Mouse (Mus musculus): Measurements from ENCODE around the gene Thyn1. TPM values are rescaled to one million over a fixed set of nuclear protein-coding genes. Genes with fewer than 3 reads are reported as not detected.

Thyn1 gene
- polyA plus RNA-seq, 1 experiment, result 0.14 TPM

- Histone ChIP-seq H3K4me3 (replicated peaks) (no peak overlapping the region), H3K9me3 (ENCODE audit: control insufficient read depth, low read length) (no peaks in the 10 kb centered on the region), H3K4me1 (ENCODE audit: control insufficient read depth) (peaks cover 37% of the 10 kb centered on the region), H3K36me3 (ENCODE audit: control insufficient read depth) (no peaks in the 10 kb centered on the region), H3K27me3 (ENCODE audit: control insufficient read depth) (no peaks in the 10 kb centered on the region)
- no peak for TF ChIP-seq GATA1 (IDR thresholded peaks at IDR 0.05; ENCODE audit: low read length)
- TF ChIP-seq TAL1 (IDR thresholded peaks at IDR 0.05; ENCODE audit: low read length), result no peak
Measured at GRCm38 (mm10) chr9:26997501-26997900, 2.0 kb upstream of the Thyn1 start.

DNA sequence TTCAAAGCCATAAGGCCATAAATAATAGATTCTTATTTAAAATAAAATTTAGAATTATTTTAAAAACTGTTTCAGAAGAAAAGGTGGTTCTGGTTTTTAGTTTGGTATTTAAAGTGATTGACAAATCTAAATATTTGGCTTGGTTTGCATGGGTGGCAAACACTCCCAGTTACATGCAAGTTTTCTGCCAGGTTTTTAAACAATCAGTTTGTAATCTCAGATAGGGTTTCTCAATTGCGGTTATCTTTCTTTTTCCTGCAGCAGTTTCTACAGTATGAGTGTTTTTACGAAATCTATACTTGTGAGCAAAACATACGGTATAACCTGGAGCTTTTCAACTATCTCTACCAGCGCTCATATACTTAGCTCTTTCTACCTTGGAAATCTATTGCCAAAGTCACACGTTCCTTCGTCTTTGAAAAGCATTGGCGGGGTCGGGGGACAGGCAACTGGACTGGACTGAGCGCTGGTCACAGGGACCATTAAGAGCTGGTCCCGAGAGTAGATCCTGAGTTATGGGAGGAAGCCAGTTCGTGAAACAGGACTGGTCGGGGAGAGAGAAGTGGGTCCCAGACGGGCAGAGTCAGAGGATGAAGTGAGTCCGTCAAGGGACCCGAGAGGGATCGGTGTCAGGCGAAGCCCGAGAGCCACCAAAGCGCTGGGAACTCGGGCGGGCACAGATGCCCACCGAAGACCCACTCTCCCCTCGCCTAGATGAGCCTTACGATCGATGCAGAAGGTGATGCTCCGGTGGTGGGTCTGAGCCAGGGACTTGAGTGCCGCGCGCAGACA is 645 bp upstream of the Thyn1 start:
- H3K36me3 ChIP-seq (ENCODE audit: control insufficient read depth), result peaks cover 10% of the 10 kb centered on the region
- H3K4me1 ChIP-seq (ENCODE audit: control insufficient read depth), result peaks cover 37% of the 10 kb centered on the region
- TF ChIP-seq GATA1 (IDR thresholded peaks at IDR 0.05; ENCODE audit: low read length), result no peak
- peak overlapping the region; percentile 84 for H3K4me3 ChIP-seq (replicated peaks)
- no peaks in the 10 kb centered on the region for H3K27me3 ChIP-seq (ENCODE audit: control insufficient read depth)
- H3K9me3 ChIP-seq (ENCODE audit: control insufficient read depth, low read length), result no peaks in the 10 kb centered on the region

DNA sequence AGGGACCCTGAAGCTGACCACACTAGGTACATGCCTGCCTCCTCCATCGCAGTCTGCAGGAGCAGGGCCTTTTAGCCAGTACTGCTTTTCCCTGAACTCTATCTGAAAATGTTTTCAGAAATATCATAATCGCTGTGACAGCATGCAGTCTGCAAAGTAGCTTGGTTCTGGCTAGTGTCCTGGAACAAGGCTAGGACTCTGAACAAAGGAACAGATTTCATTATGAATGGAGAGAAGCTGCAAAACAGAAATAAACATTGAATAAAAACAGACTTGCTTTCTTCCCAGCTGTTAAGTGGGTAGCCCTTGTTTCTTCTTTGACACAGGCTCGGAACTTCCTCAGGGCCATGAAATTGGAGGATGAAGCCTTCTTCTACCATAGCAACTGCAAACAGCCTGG is 5.7 kb downstream of the Thyn1 start:
- peaks cover 64% of the 10 kb centered on the region for H3K36me3 ChIP-seq (ENCODE audit: control insufficient read depth)
- H3K9me3 ChIP-seq (ENCODE audit: control insufficient read depth, low read length), result no peaks in the 10 kb centered on the region
- H3K27me3 ChIP-seq (ENCODE audit: control insufficient read depth), result no peaks in the 10 kb centered on the region
- no peak for TF ChIP-seq TAL1 (IDR thresholded peaks at IDR 0.05; ENCODE audit: low read length)
- TF ChIP-seq GATA1 (IDR thresholded peaks at IDR 0.05; ENCODE audit: low read length), result no peak
- no peak overlapping the region for H3K4me3 ChIP-seq (replicated peaks)
- peaks cover 13% of the 10 kb centered on the region for H3K4me1 ChIP-seq (ENCODE audit: control insufficient read depth)

DNA sequence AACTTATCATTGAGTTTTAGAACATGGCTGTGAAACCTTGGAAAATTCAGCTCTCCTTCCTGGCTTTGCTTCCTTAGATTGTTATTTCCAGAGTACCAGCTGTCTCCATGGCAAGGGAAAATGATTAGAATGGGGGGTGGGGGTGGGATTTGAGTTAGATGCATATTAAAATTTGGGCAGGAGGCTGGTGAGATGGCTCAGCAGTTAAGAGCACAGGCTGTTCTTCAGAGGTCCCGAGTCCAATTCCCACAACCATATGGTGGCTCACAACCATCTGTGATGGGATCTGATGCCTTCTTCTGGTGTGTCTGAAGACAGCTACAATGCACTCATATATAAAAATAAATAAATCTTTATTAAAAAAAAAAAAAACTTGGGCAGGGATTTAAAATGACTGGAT is 6.4 kb downstream of the Thyn1 start:
- Histone ChIP-seq H3K27me3 (ENCODE audit: control insufficient read depth) (no peaks in the 10 kb centered on the region), H3K9me3 (ENCODE audit: control insufficient read depth, low read length) (no peaks in the 10 kb centered on the region), H3K4me3 (replicated peaks) (no peak overlapping the region), H3K4me1 (ENCODE audit: control insufficient read depth) (peaks cover 6% of the 10 kb centered on the region), H3K36me3 (ENCODE audit: control insufficient read depth) (peaks cover 69% of the 10 kb centered on the region)
- TF ChIP-seq GATA1 (IDR thresholded peaks at IDR 0.05; ENCODE audit: low read length), result no peak
- TF ChIP-seq TAL1 (IDR thresholded peaks at IDR 0.05; ENCODE audit: low read length), result no peak

GRCm38 (mm10) chr9:27006866-27007265 is 7.4 kb downstream of the Thyn1 start:
- Histone ChIP-seq H3K4me3 (replicated peaks) (no peak overlapping the region), H3K27me3 (ENCODE audit: control insufficient read depth) (no peaks in the 10 kb centered on the region), H3K36me3 (ENCODE audit: control insufficient read depth) (peaks cover 77% of the 10 kb centered on the region), H3K9me3 (ENCODE audit: control insufficient read depth, low read length) (no peaks in the 10 kb centered on the region), H3K4me1 (ENCODE audit: control insufficient read depth) (no peaks in the 10 kb centered on the region)
- TF ChIP-seq GATA1 (IDR thresholded peaks at IDR 0.05; ENCODE audit: low read length) (no peak), TAL1 (IDR thresholded peaks at IDR 0.05; ENCODE audit: low read length) (no peak)

DNA sequence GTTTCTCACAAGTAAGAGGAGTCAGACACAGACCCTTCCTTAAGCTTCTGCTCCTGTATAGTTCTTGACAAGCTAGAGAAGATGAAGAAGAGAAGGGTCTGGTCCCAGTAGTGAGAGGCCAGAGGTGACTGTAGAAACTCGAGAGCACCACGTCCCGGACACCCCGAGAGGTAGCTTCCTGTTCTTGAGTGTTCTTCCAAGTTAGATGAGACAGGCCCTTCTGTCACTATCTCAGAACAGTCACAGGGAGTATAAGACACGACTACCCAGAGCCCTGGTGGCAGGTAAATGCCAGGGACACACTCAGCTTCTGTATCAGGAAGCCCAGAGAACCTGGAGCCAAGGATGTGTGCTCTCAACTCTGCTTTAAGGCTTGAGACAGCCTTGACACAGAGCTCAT is 9.7 kb downstream of the Thyn1 start:
- peaks cover 86% of the 10 kb centered on the region for H3K36me3 ChIP-seq (ENCODE audit: control insufficient read depth)
- TF ChIP-seq TAL1 (IDR thresholded peaks at IDR 0.05; ENCODE audit: low read length), result no peak
- no peak for TF ChIP-seq GATA1 (IDR thresholded peaks at IDR 0.05; ENCODE audit: low read length)

DNA sequence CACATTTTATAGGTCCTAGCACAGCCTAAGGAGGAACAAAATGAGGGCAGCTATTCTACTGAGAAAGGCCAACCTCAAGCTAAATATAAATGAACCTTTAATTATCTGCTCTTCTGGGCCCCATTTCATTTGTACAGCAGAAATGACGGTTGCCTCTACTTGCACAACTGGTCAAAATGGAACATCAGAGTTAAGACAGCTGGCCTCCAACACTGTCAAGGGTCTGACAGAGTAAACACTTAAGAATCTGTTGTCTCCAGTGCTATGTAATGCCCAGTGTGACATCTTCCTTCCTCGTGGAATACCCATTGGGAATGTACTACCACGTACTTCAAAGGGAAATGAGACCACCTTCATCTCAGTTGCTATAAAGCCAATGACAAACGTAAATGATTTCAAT is 12.1 kb downstream of the Thyn1 start:
- H3K9me3 ChIP-seq (ENCODE audit: control insufficient read depth, low read length), result no peaks in the 10 kb centered on the region
- TF ChIP-seq GATA1 (IDR thresholded peaks at IDR 0.05; ENCODE audit: low read length) (no peak), TAL1 (IDR thresholded peaks at IDR 0.05; ENCODE audit: low read length) (no peak)
- no peaks in the 10 kb centered on the region for H3K4me1 ChIP-seq (ENCODE audit: control insufficient read depth)
- no peaks in the 10 kb centered on the region for H3K27me3 ChIP-seq (ENCODE audit: control insufficient read depth)
- no peak overlapping the region for H3K4me3 ChIP-seq (replicated peaks)
- H3K36me3 ChIP-seq (ENCODE audit: control insufficient read depth), result peaks cover 87% of the 10 kb centered on the region

More for the DNA sequence above, 9.7 kb downstream of the Thyn1 start:
- H3K4me3 ChIP-seq (replicated peaks), result no peak overlapping the region
- no peaks in the 10 kb centered on the region for H3K4me1 ChIP-seq (ENCODE audit: control insufficient read depth)
- H3K9me3 ChIP-seq (ENCODE audit: control insufficient read depth, low read length), result no peaks in the 10 kb centered on the region
- no peaks in the 10 kb centered on the region for H3K27me3 ChIP-seq (ENCODE audit: control insufficient read depth)

DNA sequence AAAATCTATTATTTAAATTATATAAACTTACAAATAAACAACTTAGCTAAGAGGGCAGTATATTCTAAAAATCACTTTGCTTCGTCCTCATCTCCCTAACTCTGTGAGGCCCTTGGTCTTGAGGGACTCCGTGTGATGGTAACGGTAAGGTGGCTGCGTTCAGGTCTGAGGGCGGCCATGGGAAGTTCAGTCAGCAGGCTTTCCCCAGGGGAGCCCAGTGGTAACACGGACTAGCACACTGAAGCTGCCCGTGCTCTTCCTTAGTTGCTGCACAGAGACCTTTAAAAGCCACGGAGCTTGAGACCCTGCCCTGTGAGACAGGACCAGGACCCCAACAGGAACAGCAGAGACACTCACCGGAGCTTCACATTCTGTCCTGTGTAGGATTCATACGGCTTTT is 19.5 kb downstream of the Thyn1 start:
- no peaks in the 10 kb centered on the region; the same call in 1 of the 2 replicates for H3K4me1 ChIP-seq (ENCODE audit: control insufficient read depth)
- H3K27me3 ChIP-seq (ENCODE audit: control insufficient read depth), result no peaks in the 10 kb centered on the region
- no peak for TF ChIP-seq TAL1 (IDR thresholded peaks at IDR 0.05; ENCODE audit: low read length)
- no peak for TF ChIP-seq GATA1 (IDR thresholded peaks at IDR 0.05; ENCODE audit: low read length)
- H3K36me3 ChIP-seq (ENCODE audit: control insufficient read depth), result peaks cover 56% of the 10 kb centered on the region
- no peak overlapping the region for H3K4me3 ChIP-seq (replicated peaks)
- H3K9me3 ChIP-seq (ENCODE audit: control insufficient read depth, low read length), result no peaks in the 10 kb centered on the region

- H3K4me1 ChIP-seq (ENCODE audit: control insufficient read depth), result peaks cover 22% of the 10 kb centered on the region
- no peak overlapping the region for H3K4me3 ChIP-seq (replicated peaks)
- H3K27me3 ChIP-seq (ENCODE audit: control insufficient read depth), result no peaks in the 10 kb centered on the region
- TF ChIP-seq TAL1 (IDR thresholded peaks at IDR 0.05; ENCODE audit: low read length) (no peak), GATA1 (IDR thresholded peaks at IDR 0.05; ENCODE audit: low read length) (no peak)
- no peaks in the 10 kb centered on the region for H3K9me3 ChIP-seq (ENCODE audit: control insufficient read depth, low read length)
- H3K36me3 ChIP-seq (ENCODE audit: control insufficient read depth), result peaks cover 20% of the 10 kb centered on the region
Measured at GRCm38 (mm10) chr9:27023681-27024080, 24.2 kb downstream of the Thyn1 start.
